Mouse (Mus musculus): ENCODE data around the gene Tgfb1.
A peak's percentile ranks its signal among the peaks of the same experiment; 100 is the strongest.
"Not testable (repeated sequence)": the region's sequence is repeated elsewhere in the genome, so short reads cannot be mapped to it uniquely, and the experiment has no call there.

Tgfb1 gene

GRCm38 (mm10) chr7:25705801-25706251 is 19.0 kb downstream of the Tgfb1 start:
- DNase-seq (ENCODE audit: low spot score): no peak

- no peak for DNase-seq (ENCODE audit: low spot score)
Measured at GRCm38 (mm10) chr7:25706578-25707170, 19.9 kb downstream of the Tgfb1 start.

GRCm38 (mm10) chr7:25707581-25708292 is 20.9 kb downstream of the Tgfb1 start:
- DNase-seq (ENCODE audit: low spot score): no peak

GRCm38 (mm10) chr7:25709961-25710360 is 23.2 kb downstream of the Tgfb1 start:
- no peak for DNase-seq (ENCODE audit: low spot score)

- no peak for DNase-seq (ENCODE audit: low spot score)
Measured at GRCm38 (mm10) chr7:25710519-25711130, 23.8 kb downstream of the Tgfb1 start.

GRCm38 (mm10) chr7:25711165-25711564 is 24.4 kb downstream of the Tgfb1 start:
- no peak for DNase-seq (ENCODE audit: low spot score)

- no peak for DNase-seq (ENCODE audit: low spot score)
Measured at GRCm38 (mm10) chr7:25711731-25712197, 25.0 kb downstream of the Tgfb1 start.

GRCm38 (mm10) chr7:25712801-25713200 is 26.0 kb downstream of the Tgfb1 start:
- DNase-seq (ENCODE audit: low spot score): no peak

GRCm38 (mm10) chr7:25714581-25714980 is 27.8 kb downstream of the Tgfb1 start:
- DNase-seq (ENCODE audit: low spot score): no peak

GRCm38 (mm10) chr7:25715731-25716271 is 29.0 kb downstream of the Tgfb1 start:
- DNase-seq (ENCODE audit: low spot score): no peak

- DNase-seq (ENCODE audit: low spot score): no peak
Measured at GRCm38 (mm10) chr7:25717478-25717877, 30.7 kb downstream of the Tgfb1 start.

- DNase-seq (ENCODE audit: low spot score): peak; percentile 95
Measured at GRCm38 (mm10) chr7:25718788-25719417, 32.1 kb downstream of the Tgfb1 start, which contains the start of gene Ccdc97. TSS of gene Ccdc97 (minus strand) at chr7:25719088.

GRCm38 (mm10) chr7:25719761-25720610 is 33.2 kb downstream of the Tgfb1 start:
- DNase-seq (ENCODE audit: low spot score): peak; percentile 84

- DNase-seq (ENCODE audit: low spot score): no peak
Measured at GRCm38 (mm10) chr7:25720760-25721159, 34.0 kb downstream of the Tgfb1 start.

GRCm38 (mm10) chr7:25721776-25722175 is 35.0 kb downstream of the Tgfb1 start:
- not testable (repeated sequence) for DNase-seq (ENCODE audit: low spot score)

GRCm38 (mm10) chr7:25725886-25726285 is 39.1 kb downstream of the Tgfb1 start:
- DNase-seq (ENCODE audit: low spot score): no peak

- DNase-seq (ENCODE audit: low spot score): no peak
Measured at GRCm38 (mm10) chr7:25727800-25728199, 41.0 kb downstream of the Tgfb1 start.

GRCm38 (mm10) chr7:25729396-25729795 is 42.6 kb downstream of the Tgfb1 start:
- DNase-seq (ENCODE audit: low spot score): no peak

GRCm38 (mm10) chr7:25729862-25730261 is 43.1 kb downstream of the Tgfb1 start:
- DNase-seq (ENCODE audit: low spot score): no peak

GRCm38 (mm10) chr7:25731294-25732055 is 44.7 kb downstream of the Tgfb1 start:
- DNase-seq (ENCODE audit: low spot score): no peak

GRCm38 (mm10) chr7:25734991-25735390 is 48.2 kb downstream of the Tgfb1 start:
- DNase-seq (ENCODE audit: low spot score): no peak
